Mouse (Mus musculus) CH12.LX (cell line): Measurements from ENCODE around the gene Uhrf1bp1l.

ENCODE experiments used
- ELF1 ChIP-seq: IDR thresholded peaks from 2 replicates; pipeline ENCODE4 v1.6.1; 2014; ENCODE audit warnings: low read depth, mild to moderate bottlenecking, inconsistent platforms, low read length, improper control_type of control experiment
- KAT2A ChIP-seq: IDR thresholded peaks from 2 replicates; pipeline ENCODE4 v1.6.1; 2012; ENCODE audit warnings: low read length, improper control_type of control experiment, inconsistent platforms; ENCODE audit not compliant: insufficient replicate concordance
- POLR2A ChIP-seq: IDR thresholded peaks from 2 replicates; pipeline ENCODE4 v1.6.1; 2011; ENCODE audit warnings: low read depth, mild to moderate bottlenecking, improper control_type of control experiment, low read length
- UBTF ChIP-seq: IDR thresholded peaks from 2 replicates; pipeline ENCODE4 v1.6.1; 2012; ENCODE audit warnings: low read depth, mild to moderate bottlenecking, inconsistent platforms, low read length, improper control_type of control experiment, moderate library complexity

DNA sequence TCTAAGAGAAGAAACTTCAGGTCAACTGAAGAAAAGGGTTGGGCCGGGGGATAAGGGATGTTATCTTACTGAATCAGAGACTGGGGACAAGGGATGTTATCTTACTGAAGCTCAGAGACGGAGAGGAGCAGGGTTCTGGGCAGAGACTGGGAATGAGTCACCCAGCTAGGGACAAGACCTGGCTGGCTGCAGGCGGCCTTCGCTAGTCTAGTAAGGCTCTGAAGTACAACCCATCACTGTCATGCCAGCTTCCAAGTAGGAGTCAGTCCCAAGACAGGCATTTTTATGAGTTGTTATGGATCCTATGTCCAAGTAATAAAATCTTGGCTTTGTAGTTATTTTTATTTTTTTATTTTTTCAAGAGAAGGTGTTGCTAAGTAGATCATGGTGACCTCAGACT lies 1.5 kb upstream of the Uhrf1bp1l start:
- TF ChIP-seq UBTF (no peak), KAT2A (no peak), ELF1 (no peak), POLR2A (no peak)
